Mouse (Mus musculus) layer of hippocampus, adult 11-12 months (tissue): ENCODE measurements at regions not wholly inside any gene's neighbourhood (a gene's known extent, or its start where the extent isn't known, plus 50 kb on each side); places are given as distances from the start of the nearest gene placed in this dataset.

Source experiments
- DNase-seq: peaks from one replicate; pipeline ENCODE4 v3.0.0; 2022; ENCODE audit warnings: low spot score

DNA sequence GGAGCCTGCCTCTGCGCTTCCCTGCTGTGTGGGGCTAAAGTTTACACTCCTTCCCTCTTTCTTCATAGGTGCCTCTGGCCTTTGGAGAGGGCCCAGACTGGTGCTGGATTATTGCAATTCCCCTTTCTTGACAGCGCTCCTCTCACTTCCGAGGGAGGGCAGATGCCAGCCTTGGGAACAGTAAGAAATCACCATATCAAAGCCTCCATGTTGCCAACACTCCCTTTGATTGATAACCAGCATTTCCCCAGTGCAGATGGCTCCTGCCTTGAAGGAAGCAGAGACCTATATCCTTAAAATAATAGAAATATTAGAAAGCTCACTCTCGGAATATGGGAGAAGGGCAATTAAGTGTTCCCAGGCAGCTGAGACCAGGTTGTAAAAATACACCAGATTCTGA, 63.1 kb upstream of the Cep295 start:
- DNase-seq: no peak

DNA sequence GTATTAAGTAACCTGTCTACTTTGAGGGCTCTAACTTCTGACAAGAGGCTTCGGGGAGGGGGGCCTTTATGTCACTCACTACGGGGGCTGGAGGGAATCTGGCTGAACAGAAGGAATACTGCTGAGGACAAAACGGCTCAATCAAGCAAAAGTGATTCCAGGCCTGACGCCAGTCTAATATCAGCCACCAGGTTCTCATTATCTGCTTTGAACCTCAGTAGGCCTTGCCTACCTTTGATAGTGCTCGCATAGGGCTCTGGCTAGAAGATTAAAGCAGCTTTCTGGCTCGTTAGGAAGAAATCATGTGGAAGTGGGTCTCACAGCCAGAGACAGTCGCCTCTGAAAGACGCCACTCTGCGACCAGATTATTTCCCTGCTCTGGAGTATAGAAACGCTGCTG, 64.3 kb upstream of the Cep295 start:
- no peak for DNase-seq

DNA sequence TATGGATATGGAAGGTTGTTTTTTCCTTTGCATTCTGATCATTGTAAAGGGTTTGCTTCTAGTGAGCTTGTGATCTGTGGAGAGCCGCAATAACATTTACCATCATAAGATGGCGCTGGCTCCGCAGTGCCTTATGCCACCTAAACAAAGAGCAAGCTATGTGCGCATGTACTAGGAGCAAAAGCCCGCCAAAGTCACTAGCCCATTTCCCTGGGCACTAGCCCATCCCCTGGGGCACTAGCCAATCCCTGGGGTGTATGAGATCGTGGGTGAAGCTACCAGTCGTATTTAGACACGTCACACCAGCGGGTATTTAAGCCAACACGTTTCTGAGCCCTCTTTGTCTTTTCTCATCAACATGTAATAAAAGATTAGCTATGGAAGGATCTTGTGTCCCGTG, 59.0 kb upstream of the Smco4 start:
- peak; percentile 21 for DNase-seq

DNA sequence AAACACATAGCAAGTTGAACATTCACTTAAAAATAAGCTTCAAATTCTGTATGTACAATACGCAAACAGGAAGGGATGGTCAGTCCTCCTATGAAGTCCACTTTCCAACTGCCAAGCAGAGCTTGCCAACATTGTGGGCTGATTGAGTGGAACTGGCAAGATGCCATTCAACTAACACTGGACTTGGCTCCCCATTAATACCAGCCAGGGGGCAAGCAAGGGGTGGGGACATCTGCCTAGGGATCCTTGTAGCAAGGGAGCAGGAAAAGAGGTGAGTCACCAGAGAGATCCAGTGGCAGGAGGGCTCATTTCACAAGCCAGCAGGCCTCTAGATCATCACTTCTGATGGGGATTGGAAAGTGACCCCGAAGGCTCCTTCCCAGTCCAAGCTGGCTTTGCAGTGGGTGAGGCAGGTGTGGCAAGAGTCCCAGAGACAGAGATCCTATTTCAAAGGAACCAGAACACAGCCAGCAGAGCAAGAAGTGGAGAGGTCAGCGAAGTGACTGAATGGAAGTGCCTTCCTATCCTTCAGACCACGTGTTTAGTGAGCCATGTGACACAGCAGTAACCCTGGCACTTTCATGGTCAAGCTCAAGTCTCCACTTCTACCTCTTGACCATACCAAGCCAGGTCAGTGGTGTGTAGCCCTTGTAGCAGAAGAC, 53.8 kb upstream of the Smco4 start:
- DNase-seq: no peak

DNA sequence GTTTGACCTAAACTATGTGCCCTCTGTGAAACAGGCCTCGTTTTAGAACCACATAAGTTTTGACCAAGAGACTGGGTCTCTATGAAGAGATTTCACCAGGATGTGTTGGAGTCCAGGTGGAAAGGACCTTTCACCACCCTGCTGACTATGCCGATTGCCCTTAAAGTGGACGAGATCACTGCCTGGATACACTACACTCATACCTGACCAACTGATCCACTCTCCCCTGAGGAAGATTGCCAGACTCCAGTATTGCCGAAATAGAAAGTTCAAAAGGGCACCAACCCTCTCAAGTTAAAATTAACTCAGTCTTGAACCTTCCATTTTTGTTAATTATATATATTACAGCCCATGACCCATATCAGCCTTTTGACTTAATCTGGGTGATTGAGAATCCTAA, 51.1 kb upstream of the Smco4 start:
- no peak for DNase-seq
